Mouse (Mus musculus) hindbrain, embryonic 10.5 days (tissue): ENCODE measurements around the gene Psg20. TPM values are rescaled to one million over a fixed set of nuclear protein-coding genes. Genes with fewer than 3 reads are reported as not detected.
A peak's percentile ranks its signal among the peaks of the same experiment; 100 is the strongest.
"Not testable (repeated sequence)": the region's sequence is repeated elsewhere in the genome, so short reads cannot be mapped to it uniquely, and the experiment has no call there.

ENCODE experiments used
- DNase-seq: peaks from one replicate; pipeline ENCODE4 v3.0.0-alpha.2; 2017; ENCODE audit warnings: low spot score
- H3K27ac ChIP-seq: fragments of 300-500 bp; sonication (generic); 2 replicates; pipeline ENCODE4 v1.5.1; 2016; ENCODE audit warnings: mild to moderate bottlenecking, moderate library complexity
- H3K27me3 ChIP-seq: fragments of 300-500 bp; sonication (generic); 2 replicates; pipeline ENCODE4 v1.6.1; 2016; ENCODE audit warnings: mild to moderate bottlenecking; ENCODE audit not compliant: poor library complexity, insufficient read depth, severe bottlenecking
- H3K36me3 ChIP-seq: fragments of 300-500 bp; sonication (generic); 2 replicates; pipeline ENCODE4 v1.6.1; 2016; ENCODE audit warnings: mild to moderate bottlenecking, moderate library complexity
- H3K4me1 ChIP-seq: fragments of 300-500 bp; sonication (generic); replicated peaks from 2 replicates; pipeline ENCODE4 v1.6.1; 2016; ENCODE audit warnings: mild to moderate bottlenecking
- H3K4me3 ChIP-seq: fragments of 300-500 bp; sonication (generic); 2 replicates; pipeline ENCODE4 v1.5.1; 2016; ENCODE audit warnings: mild to moderate bottlenecking, moderate library complexity
- H3K9me3 ChIP-seq: fragments of 300-500 bp; sonication (generic); 2 replicates; pipeline ENCODE4 v1.6.1; 2016; ENCODE audit warnings: mild to moderate bottlenecking, moderate library complexity
- WGBS: fragments of 180-500 bp; shearing (Covaris S2); methylation state at CpG from one replicate; pipeline ENCODE4 v1.1.7; 2016; 5-methylcytosine and 5-hydroxymethylcytosine counted together
- polyA plus RNA-seq: library from polyadenylated mRNA; unstranded; fragments of >200 nt; fragmentation: Nextera tagmentation; extraction: Ambion mirVana; gene quantifications from 2 replicates; pipeline ENCODE4 v1.2.1, GENCODE M21; 2016

Psg20 gene
- polyA plus RNA-seq, result not detected in 2 replicates

DNA sequence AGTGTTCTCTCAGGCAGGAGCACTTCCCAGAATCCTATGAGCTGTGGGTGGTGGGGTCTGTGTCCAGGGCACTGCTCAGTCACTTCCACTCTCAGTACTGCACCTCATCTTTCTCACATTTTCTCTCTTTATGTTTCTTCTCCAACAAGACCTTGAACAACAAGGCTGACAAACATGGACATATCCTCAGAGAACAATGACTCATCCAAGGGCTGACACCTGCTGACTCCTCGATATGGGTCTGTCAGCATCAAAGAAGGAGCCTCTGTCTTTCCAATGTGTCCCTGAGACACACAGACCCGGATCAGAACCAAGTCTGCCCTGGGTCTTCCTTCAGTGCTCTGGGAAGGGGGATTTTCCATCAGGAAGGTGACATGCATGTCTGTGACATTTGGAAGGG is at the start of gene Psg20:
Gene Psg20 (minus strand): TSS at position 101 of the 400 bp plus-strand sequence.
- Histone ChIP-seq H3K27me3 (no peaks in the 10 kb centered on the region), H3K4me1 (no peaks in the 10 kb centered on the region), H3K4me3 (no peak within 1 kb of the TSS), H3K9me3 (0 out of 2 replicates have a peak, but pooled peaks cover 4% of the 10 kb centered on the region), H3K36me3 (no peaks in the 10 kb centered on the region), H3K27ac (no peak within 1 kb of the TSS)
- WGBS, result 71% methylated on average over 2 of the region's 2 CpGs
- DNase-seq, result no peak

DNA sequence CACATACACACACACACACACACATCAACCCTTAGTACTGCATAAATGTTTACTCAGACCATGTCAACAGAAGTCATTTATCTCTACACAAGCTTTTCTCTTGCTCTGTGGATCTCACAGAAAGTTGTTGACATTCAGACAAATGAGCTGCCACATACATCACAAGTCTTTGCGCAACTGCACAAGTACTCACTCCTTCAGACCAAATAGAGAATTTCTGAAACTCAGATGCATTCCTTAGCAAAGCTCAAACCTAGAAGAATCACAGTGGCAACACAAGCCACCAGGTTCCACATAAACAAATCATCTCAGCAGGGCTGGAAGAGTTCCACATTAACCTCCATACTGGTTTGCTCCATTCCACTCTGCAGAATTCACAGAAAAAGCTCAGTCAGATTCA is 48.5 kb upstream of the Psg20 start:
- 96% methylated on average over 1 of the region's 1 CpGs for WGBS
- Histone ChIP-seq H3K27me3 (no peaks in the 10 kb centered on the region), H3K9me3 (no peaks in the 10 kb centered on the region), H3K36me3 (no peaks in the 10 kb centered on the region), H3K4me3 (no peak overlapping the region), H3K27ac (no peak overlapping the region), H3K4me1 (no peaks in the 10 kb centered on the region)
- DNase-seq, result no peak

DNA sequence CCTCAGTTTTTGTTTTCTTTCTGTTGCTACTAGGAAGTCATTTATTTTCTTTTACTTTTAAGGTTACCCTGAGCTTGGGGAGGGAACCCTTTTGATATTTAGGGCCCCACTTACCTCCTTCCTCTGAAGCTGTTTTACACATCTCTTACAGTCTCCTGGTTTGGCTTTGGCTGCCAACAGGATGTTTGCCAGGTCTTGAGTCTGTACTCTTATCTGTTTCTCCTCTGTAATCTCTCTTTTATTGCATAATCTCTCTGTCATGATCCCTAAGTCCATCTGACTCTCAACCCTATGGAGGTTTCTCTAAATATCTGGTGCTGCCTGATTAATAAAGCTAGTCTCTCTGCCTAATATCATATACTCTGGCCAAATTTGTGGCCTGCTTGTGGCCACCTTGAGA is 47.1 kb upstream of the Psg20 start:
- DNase-seq, result no peak
- no peaks in the 10 kb centered on the region for H3K36me3 ChIP-seq
- no peaks in the 10 kb centered on the region for H3K9me3 ChIP-seq
- no peak overlapping the region for H3K27ac ChIP-seq
- no peaks in the 10 kb centered on the region for H3K27me3 ChIP-seq
- H3K4me3 ChIP-seq, result no peak overlapping the region
- H3K4me1 ChIP-seq, result no peaks in the 10 kb centered on the region

DNA sequence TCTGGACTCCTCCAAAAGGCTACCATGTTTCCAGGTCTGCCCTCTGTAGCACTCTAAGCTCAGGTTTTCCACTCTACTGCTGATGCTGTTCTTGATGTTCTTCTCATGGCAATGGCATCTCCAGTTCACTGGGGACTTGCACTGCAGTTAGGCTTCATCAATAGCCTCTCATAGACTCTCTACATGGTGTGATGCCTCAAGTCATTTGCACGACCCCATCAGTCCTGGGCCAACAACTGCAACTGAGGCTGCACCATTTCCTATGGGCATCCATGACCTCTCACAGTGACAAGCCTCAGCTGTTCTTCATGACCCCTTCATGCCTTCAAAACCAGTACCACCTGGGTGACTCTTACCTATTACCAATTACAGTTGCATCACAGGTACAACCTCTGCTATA is 42.4 kb upstream of the Psg20 start:
- no peak overlapping the region for H3K27ac ChIP-seq
- H3K36me3 ChIP-seq, result no peaks in the 10 kb centered on the region
- 65% methylated on average over 1 of the region's 1 CpGs for WGBS
- DNase-seq, result no peak
- H3K27me3 ChIP-seq, result no peaks in the 10 kb centered on the region
- no peaks in the 10 kb centered on the region for H3K4me1 ChIP-seq
- H3K4me3 ChIP-seq, result no peak overlapping the region
- H3K9me3 ChIP-seq, result no peaks in the 10 kb centered on the region

DNA sequence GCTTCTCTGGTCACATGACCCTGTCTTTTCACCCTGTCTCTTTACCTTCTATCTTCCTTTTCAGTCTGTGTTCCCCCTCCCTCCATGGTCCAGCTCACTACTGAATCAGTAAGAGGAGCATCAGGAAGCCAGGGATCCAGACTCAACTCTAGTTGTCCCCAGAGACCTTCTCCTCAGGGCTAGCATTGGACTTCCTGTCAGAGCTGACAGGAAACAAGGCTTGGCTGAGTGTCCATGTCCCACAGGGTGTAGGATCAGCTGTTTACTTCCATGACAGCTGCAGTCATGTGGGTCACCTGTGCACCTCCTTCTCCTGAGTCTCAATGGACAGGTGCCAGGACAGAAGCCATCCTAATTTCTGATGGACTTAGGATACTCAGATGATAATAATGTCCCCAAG is 39.9 kb upstream of the Psg20 start:
- not testable (repeated sequence) for H3K36me3 ChIP-seq, H3K4me1 ChIP-seq, H3K4me3 ChIP-seq, DNase-seq, H3K27ac ChIP-seq, H3K27me3 ChIP-seq, H3K9me3 ChIP-seq

DNA sequence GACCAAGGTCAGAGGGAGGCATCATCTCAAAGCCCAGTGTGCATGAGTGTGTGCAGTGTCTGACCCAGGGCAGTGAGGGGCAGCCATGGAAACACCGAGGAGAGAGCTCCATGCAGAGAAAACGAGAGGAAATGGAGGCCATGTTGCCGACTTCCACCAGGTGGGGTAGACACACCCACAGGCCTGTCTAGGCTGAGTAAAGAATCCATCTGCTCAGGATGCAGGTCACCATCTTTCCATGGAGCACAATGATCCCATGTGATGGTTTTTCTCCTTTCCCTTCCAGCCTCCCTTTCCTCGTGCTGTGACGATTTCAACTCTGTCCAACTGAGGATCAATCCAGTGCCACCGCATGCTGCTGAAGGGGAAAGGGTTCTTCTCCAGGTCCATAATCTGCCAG is 38.0 kb upstream of the Psg20 start:
- H3K9me3 ChIP-seq, result no peaks in the 10 kb centered on the region
- no peak for DNase-seq
- 85% methylated on average over 6 of the region's 6 CpGs for WGBS

DNA sequence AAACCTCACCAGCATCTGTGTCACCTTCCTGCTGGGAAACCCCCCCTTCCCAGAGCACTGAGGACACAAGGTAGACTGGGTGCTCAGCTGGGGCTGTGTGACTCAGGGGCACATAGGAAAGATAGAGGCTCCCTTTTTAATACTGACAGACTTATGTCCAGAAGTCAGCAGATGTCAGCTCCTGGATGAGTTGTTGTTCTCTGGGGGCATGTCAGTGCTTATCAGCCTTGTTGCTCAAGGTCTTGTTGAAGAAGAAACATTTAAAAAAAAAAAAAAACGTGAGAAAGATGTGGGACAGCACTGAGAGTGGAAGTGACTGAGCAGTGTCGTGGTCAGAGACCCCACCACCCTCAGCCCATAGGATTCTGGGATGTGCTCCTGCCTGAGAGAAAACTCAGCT is 31.8 kb upstream of the Psg20 start, which contains the start of gene Psg22:
Gene Psg22 (plus strand): TSS at position 301 of the 400 bp plus-strand sequence.
- Histone ChIP-seq H3K36me3 (no peaks in the 10 kb centered on the region), H3K4me1 (no peaks in the 10 kb centered on the region), H3K9me3 (no peaks in the 10 kb centered on the region), H3K4me3 (no peak within 1 kb of the TSS), H3K27ac (no peak within 1 kb of the TSS), H3K27me3 (no peaks in the 10 kb centered on the region)
- no peak for DNase-seq
- WGBS, result 47% methylated on average over 2 of the region's 2 CpGs

More for the DNA sequence above, 38.0 kb upstream of the Psg20 start:
- Histone ChIP-seq H3K36me3 (no peaks in the 10 kb centered on the region), H3K4me3 (no peak overlapping the region), H3K4me1 (no peaks in the 10 kb centered on the region), H3K27me3 (no peaks in the 10 kb centered on the region), H3K27ac (no peak overlapping the region)

DNA sequence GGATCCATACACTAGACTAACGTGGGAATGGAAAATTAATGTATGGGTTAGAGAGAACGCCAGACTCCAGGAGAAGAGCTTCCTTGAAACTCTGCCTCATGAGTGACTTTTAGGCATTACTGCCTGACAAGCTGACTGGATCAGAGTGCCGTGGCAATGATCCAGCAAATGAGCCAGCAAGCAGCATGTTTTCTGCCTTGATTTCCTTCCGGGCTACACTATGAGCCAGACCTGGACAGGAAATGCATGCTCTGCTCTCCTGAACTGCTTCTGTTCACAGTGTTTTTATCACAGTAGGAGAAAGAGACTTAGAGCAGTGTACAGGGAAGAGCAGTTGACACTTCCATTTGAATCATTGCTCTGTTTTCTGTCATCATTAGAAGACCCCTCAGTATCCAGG is 29.6 kb upstream of the Psg20 start:
- WGBS, result 77% methylated on average over 4 of the region's 4 CpGs
- DNase-seq, result no peak
- H3K27ac ChIP-seq, result no peak overlapping the region
- no peaks in the 10 kb centered on the region for H3K4me1 ChIP-seq
- no peaks in the 10 kb centered on the region for H3K9me3 ChIP-seq
- no peak overlapping the region for H3K4me3 ChIP-seq
- no peaks in the 10 kb centered on the region for H3K36me3 ChIP-seq
- H3K27me3 ChIP-seq, result no peaks in the 10 kb centered on the region

DNA sequence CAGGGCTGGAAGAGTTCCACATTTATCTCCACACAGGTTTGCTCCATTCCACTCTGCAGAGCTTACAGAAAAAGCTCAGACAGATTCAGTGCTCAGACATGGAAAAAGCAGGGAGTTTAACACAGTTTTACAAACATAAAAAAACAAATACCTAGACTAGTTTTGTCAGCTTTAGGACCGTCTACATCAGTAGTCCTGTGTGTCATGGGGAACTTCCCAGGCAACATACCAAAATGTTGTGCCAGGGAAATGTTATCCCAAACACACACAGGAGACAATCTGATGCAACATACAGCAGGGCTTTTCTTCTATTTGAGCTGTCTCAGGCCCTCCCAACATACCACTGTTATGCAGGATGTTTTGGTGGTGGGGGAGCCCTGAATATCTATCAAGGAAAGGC is 24.9 kb upstream of the Psg20 start:
- Histone ChIP-seq H3K4me1 (no peaks in the 10 kb centered on the region), H3K36me3 (no peaks in the 10 kb centered on the region), H3K27ac (no peak overlapping the region), H3K9me3 (no peaks in the 10 kb centered on the region), H3K4me3 (no peak overlapping the region), H3K27me3 (no peaks in the 10 kb centered on the region)
- DNase-seq, result no peak
- WGBS, result 73% methylated on average over 1 of the region's 1 CpGs

DNA sequence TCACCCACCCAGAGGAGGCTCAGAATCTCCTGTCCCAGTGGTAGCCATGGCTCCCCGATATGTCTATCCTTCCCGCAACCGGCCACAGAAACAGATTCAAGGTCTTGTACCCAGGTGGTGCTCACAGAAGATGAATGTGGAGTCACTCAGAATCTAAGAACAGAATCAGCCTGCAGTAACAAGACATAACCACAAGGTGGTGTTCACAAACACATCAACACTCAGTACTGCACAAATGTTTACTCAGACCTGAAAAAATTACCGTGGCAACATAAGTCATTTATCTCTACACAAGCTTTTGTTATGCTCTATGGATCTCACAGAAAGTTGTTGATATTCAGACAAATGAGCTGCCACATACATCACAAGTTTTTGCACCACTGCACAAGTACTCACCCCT is 24.3 kb upstream of the Psg20 start:
- H3K4me1 ChIP-seq, H3K27me3 ChIP-seq, H3K36me3 ChIP-seq, DNase-seq, H3K4me3 ChIP-seq, H3K9me3 ChIP-seq, H3K27ac ChIP-seq: not testable (repeated sequence)
- WGBS, result 81% methylated on average over 4 of the region's 4 CpGs

DNA sequence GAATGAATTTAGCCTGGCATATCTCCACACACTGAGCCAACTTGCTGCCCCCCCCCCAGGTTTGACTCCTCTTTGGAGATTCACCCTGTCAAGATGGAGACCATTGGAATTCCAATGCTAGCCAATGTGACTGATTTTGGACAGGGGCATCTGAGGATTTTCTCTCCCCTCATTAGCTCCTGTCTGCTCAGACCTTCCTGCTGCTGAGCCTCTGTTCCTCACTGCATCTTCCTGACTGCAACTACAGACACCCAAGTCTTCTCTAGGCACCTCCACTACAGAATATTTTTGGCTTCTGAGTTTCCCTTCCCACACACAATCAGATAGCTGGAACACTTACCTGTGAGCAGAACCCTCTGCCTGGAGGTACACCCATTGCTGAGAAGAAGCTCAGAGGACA is 399 bp downstream of the Psg20 start:
- H3K27me3 ChIP-seq, result no peaks in the 10 kb centered on the region
- no peak for DNase-seq
- H3K4me3 ChIP-seq, result no peak overlapping the region
- H3K36me3 ChIP-seq, result no peaks in the 10 kb centered on the region
- no peaks in the 10 kb centered on the region for H3K4me1 ChIP-seq
- 0 out of 2 replicates have a peak, but pooled peaks cover 4% of the 10 kb centered on the region for H3K9me3 ChIP-seq
- no peak overlapping the region for H3K27ac ChIP-seq

DNA sequence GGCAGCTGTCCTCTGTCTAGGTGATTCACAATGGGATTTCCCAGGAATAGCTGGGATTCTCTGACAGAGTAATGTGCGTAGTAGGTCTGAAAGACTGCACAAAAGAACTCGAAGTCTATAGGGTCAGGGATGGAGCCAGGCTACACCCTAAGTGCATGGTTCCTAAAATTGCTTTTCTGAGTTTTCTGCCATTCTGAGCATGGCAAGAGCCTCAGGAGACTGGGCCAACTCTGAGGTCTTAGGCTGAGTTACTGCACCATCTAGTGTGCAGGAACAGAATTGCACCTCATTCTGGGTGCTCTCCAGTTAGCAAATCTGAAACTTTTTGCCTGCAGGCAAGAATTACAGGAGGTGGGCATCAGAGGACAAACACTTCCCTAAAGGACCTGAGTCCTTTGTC is 6.2 kb downstream of the Psg20 start:
- WGBS, result 46% methylated on average over 2 of the region's 2 CpGs
- H3K36me3 ChIP-seq, result no peaks in the 10 kb centered on the region
- peak; percentile 31 for DNase-seq

DNA sequence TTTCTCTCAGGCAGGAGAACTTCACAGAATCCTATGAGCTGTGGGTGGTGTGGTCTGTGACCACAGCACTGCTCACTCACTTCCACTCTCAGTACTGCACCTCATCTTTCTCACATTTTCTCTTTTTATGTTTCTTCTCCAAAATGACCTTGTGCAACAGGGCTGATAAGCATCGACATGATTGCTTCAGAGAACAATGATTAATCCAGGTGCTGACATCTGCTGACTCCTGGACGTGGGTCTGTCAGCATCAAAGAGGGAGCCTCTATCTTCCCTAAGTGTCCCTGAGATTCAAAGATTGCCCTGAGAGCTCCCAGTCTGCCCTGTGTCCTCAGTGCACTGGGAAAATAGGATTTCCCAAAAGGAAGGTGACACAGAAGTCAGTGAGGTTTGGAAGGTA is 29.4 kb downstream of the Psg20 start, which contains the start of gene Psg21:
Gene Psg21 (minus strand): TSS at position 101 of the 400 bp plus-strand sequence.
- not testable (repeated sequence) for H3K27me3 ChIP-seq, H3K4me3 ChIP-seq, H3K27ac ChIP-seq, H3K4me1 ChIP-seq, H3K36me3 ChIP-seq, DNase-seq
- 78% methylated on average over 2 of the region's 2 CpGs for WGBS
- peaks cover 22% of the 10 kb centered on the region; the same call in 1 of the 2 replicates for H3K9me3 ChIP-seq

More for the DNA sequence above, 6.2 kb downstream of the Psg20 start:
- Histone ChIP-seq H3K9me3 (peaks cover 10% of the 10 kb centered on the region; the same call in 1 of the 2 replicates), H3K4me3 (no peak overlapping the region), H3K27ac (no peak overlapping the region), H3K27me3 (no peaks in the 10 kb centered on the region), H3K4me1 (no peaks in the 10 kb centered on the region)

DNA sequence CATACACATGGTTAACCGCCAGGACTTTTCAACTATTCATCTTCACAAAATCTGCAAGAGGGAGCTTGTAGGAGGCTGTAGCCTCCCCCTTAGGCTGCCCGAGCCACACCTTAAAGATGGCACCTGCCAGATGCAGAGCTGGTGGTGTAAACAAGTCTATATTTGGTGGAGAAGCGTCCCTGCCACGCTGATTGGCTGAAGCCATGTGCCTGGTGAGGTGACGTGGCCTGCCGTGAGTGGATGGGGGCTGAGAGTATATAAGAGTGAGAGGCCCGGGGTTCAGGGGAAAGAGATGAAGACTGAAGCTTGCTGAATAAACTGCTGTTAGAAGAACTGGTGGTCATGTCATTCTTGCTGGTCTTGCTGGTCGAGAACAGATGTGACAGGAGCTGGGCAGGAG is 59.1 kb downstream of the Psg20 start:
- DNase-seq, H3K36me3 ChIP-seq, H3K4me3 ChIP-seq, H3K27ac ChIP-seq, H3K9me3 ChIP-seq, H3K27me3 ChIP-seq, H3K4me1 ChIP-seq: not testable (repeated sequence)
- 85% methylated on average over 8 of the region's 8 CpGs for WGBS
